Mouse (Mus musculus): ENCODE measurements around the gene Hc.
A peak's percentile ranks its signal among the peaks of the same experiment; 100 is the strongest.

Gene Hc

DNA sequence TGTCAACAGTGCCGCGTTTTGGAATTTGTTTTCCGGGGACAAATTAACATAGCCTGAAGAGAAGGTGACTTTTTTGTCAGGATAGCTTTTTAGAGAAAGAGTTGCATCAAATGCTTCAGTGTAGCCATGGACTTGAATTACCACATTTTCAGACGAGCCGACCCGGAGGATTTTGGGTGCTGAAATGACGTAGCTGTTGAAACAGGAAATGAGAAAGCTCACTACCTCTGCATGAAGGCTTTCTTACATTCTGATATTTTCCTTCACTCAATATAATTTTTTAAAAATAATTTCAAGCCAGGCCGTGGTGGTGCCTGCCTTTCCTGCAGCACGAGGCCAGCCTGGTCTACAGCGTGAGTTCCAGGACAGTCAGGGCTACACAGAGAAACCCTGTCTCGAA is 4.0 kb downstream of the Hc start:
- DNase-seq (ENCODE audit: extremely low spot score), result no peak

DNA sequence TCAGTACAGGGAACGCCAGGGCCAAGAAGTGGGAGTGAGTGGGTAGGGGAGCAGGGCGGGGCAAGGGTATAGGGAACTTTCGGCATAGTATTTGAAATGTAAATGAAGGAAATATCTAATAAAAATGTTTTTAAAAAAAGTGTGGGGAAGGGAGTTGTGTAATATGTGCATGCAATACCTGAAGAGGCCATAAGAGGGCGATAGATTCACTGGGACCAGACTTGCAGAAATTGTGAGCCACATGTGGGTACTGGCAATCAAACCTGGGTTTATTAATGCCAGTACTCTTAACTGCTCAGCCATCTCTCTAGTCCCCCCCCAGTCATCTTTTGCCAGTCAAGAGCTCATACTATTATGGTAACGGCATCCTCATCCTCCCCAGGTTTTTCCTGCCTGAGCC is 12.4 kb downstream of the Hc start:
- peak; percentile 28 for DNase-seq (ENCODE audit: extremely low spot score)

DNA sequence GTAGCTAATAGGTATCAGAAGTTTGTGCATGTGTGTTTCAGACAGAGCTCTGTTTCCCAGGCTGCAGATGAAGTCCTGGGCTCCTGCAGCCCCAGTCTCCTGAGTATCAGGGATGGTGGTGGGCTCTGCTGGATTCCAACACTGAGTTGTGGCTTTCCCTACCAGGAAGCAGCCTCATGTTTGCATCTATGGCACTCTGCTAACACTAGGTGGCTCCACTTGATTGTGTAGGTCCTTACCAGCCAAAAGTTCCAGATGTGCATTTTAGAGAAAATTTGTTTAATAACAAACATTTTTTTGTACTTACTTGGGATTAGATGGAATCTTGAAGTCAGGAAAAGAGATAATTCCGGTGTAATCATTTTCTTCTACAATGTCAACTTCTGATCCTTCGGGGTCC is 16.3 kb downstream of the Hc start:
- peak; percentile 14 for DNase-seq (ENCODE audit: extremely low spot score)

DNA sequence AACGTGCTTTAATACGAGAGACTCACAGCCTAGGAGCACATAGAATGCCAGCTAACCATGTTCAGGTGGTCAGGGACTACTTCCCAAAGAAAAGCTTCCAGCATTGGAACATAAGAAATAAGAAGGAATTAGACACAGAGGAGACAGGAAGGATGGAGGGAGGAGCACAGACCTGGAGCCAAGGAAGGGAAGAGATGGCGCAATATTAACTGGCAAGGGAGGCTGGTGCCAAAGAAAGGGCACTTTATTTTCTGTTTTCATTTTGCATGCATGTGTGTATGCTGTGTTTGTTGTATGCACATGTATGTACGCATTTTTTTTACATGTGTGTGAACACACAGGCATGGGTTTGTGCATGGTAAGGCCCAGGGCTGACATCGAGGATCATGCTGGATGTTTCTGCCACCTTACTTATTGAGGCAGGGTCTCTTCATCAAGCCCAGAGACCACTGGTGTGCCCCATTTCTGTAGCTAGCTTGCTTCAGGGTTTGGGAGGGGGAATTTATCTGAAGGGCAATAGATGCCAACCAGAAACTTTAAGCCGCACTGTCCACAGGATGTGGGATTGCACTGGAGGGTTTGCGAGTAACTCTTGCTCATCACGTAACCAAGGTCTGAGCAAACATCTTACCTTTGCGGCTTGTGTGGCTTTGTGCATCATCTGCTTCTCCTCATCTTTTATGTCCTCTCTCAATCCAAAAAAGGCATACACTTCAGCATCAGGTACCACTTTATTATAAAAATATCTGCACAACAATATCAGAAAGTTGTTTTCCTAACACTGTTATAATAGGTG is 22.5 kb downstream of the Hc start:
- no peak for DNase-seq (ENCODE audit: extremely low spot score)

DNA sequence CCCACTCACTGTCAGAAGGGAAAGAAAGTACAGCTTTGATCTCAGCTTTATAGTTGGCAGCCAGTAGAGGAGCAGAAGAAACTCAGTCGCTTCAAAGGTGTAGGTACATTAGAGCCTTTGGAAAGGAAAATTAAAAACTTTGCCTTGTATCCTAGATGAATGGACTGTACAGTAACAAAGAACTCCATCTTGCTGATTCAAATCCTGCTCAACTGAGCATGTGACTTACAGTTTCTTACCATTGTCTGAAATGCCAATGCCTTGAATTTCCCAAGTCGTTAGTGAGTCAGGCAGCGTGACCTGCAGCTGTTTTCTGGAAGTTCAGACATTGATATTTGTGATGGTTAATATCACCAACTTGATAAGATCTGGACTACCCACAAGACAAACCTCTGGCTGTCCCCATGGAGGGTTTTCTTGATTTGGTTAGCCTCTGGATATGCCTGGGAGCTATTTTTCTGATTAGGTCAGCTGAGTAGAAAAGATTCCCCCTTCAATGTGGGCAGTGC is 36.5 kb downstream of the Hc start:
- no peak for DNase-seq (ENCODE audit: extremely low spot score)

DNA sequence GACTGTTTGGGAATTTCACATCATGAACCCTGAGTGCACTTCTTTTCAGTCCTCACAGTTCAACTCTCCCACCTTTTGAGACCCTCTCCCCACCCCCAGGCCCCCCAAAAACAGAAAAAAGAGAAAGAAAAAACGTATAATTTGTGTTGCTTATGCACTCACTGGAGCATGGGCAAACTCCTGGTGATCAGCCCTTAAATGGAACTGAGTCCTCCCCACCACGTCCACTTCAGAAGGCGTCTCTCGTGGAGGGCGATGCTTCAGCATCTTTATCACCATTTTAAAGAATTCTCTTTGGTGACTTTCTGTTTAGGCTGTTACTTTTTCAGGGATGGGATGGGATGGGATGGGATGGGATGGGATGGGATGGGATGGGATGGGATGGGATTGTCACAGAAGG is 39.4 kb downstream of the Hc start:
- no peak for DNase-seq (ENCODE audit: extremely low spot score)

DNA sequence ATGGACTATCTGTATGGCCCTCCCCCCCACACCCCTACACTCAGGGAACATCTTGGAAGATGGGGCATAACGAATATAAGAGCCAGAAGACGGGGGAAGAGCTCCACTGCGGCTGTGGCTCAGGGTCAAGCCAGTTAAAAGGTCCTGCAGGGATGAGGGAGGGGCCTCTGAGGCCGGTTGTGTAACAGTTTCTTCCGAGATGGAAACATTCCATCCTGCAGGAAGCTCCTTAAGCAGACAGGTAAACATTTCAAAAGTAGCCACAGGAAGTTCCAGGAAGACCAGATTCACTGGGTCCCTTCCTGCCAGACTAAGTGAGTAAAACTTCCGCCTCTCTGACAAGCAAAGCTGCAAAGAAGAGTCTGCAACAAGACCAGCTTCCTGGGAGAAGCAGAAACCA is 45.4 kb downstream of the Hc start:
- DNase-seq (ENCODE audit: extremely low spot score), result no peak

DNA sequence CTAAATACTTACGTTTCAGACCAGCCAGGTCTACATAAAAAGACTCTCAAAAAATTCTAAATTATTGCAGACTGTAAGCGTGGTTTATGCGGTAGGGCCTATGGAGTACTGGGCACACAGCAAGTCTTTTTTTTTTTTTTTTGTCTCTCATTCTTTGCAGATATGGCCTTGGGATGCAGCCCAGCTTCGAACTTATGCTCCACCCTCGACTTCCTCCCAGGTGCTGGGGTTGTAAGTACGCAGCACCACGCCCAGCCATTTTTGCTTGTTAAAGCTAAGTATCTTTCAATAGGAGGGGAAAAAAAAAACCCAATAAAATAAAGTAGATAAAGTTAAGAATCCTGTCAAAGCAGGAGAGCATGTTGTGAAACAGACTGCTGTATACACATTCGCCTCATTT is 49.6 kb downstream of the Hc start:
- no peak for DNase-seq (ENCODE audit: extremely low spot score)

DNA sequence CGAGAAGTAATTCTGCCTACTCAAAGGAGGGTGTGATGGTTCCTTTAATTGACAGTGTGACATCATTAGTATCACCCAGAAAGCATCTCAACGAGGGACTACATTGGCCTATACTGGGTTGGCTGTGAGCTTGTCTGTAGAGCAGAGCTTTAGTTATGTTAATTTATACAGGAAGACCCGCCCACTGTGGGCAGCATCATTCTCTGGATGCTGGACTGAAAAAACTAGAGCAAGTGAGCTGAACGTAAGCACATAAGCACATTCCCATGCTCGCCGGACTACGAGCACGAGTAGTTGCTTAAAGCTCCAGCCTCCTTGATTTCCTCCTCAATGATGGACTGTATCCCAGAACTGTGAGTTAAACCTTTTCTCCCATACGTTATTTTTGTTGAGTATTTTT is 62.3 kb downstream of the Hc start:
- no peak for DNase-seq (ENCODE audit: extremely low spot score)

DNA sequence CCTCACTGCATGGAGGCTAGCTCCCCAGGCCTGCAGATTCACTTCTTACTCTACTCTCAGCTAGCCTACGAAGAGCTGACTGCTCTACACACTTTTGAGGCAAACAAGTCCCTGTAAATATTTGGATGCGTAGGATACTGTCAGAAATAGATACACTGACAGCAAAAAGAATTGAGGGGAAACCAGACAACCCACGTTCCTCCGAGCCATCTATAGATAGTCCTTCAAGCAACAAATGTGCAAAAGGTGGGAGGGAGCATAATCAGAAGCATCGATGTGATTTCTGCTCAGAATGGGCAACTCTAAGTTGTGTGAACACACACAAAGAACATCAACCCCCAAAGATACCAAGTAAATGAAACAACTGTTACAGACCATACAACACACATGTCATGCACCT is 64.7 kb downstream of the Hc start:
- no peak for DNase-seq (ENCODE audit: extremely low spot score)

DNA sequence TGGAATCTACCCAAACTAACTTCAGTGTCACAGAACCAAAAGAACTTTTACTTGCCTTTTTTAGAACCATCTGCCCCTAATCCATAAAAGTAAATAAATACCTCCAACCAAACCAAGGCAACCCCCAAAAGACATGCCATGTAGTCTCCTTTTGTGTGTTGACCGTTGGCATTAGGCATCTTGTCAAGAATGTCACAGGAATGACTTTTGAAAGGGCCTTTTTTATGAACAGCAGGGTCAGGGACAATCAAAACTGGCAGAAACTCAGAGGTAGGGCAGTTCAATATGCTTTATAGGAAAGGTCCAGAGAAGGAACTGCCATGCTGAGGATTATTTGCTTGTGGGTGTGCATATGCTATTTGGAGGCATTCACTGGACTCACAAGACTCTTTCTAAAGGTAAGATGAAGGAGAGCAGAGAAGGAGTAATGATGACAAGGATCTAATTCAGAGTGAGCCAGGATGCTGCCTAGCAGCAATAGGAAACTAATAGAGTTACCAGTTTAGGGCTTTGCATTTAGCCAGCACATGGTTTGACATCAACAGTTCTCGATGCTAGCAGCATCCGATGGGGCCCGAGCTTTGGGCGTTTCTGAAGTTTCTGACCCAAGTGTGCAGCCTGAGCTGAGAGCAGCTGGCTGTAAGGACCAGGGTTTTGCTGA is 67.4 kb downstream of the Hc start:
- DNase-seq (ENCODE audit: extremely low spot score), result no peak

DNA sequence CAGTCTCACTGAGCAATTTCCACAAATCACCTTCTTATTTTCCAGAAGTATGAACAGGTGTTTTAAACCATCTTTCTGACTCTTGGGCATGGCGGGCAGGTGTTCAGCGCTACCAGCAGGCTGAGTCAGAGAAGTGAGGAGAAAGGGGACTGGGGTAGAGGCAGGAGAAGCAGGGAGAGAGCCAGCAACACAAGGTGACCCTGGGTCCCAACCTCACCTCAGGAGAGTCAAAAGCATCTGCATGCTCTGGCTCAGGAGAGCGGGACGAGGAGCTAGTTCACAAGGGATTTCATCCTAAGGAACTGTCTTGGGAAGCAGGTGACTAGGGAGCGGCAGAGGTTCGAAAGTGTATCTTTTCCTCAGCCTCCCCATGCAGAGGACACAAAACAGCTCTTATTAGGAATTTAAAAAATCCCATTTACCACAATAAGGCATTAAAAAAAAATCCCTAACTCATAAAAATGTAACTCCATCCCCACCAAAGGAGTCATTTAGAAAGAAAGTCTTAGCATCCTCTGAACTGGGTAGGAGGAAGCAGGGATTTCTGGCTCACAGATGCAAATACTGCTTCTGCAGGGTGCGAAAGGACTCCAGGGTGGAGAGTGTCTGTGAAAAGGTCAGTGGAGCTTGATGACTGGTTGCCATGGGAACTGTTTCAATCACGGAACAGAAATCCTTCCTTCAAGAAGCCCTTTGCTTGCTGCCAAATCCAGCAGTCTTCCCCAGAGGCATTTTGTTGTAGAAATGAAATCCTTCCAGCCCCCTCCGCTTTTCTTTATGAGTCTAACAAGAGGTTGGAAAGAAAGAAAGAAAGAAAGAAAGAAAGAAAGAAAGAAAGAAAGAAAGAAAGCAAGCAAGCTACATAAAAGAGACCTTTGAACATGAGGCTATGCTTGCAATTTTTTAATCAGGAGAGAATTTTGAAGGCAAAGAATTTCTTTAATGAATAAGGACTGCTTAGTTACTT is 68.2 kb downstream of the Hc start:
- peak; percentile 50 for DNase-seq (ENCODE audit: extremely low spot score)

DNA sequence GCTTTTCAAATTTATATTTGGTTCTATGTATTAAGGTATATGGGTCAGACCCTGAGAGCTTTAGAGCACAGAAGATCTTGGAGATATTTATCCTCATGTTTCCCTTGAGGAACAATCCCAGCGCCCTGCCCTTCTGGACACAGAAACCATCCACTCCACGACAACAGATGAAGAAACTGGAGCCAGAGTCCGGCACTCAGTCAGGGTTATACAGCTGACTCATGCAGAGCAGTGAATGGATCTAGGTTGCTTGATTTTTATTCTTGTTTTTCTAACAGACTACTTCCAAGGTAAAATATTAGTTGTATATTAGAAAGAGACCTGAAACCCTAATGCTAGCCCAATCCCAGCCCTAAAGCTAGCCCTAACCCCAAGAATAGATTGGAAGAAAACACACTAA is 69.3 kb downstream of the Hc start:
- DNase-seq (ENCODE audit: extremely low spot score), result no peak

DNA sequence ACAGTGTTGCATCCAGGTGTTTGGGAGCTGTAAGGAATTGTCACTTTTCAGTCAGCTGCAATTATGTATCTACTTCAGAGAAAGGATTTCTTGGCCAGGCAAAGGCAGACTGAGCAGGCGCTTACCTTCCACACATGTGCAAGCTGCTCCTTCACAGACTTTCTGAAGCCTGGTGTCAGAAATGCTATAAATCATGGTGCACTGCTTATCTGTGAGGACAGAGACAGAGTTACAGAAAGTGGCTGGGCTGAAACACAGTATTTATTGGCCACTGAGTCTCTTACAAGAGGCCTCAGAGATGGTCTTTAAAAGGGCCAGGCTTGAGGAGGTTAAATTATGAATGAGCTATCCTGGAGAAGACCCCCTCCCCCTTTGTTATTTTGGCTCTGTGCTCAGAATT is 71.5 kb downstream of the Hc start:
- DNase-seq (ENCODE audit: extremely low spot score), result no peak

DNA sequence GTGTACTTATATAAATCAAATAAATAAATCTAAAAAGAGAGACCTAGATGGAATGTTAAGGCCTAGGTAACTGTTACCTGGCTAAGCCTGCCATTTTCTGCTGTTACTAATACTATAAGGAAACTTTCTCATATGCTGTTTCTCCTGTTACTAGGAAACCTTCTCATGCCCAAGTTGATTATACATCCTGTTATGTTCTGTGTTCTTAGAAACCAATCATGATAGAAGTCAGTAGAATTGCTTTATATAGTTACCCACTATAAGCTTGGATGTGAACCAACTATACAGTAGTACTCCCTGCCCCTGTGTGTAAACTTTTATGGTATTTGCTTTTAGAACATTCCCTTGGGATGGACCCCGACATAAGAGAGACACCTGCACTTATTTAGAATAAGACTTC is 73.6 kb downstream of the Hc start:
- no peak for DNase-seq (ENCODE audit: extremely low spot score)

DNA sequence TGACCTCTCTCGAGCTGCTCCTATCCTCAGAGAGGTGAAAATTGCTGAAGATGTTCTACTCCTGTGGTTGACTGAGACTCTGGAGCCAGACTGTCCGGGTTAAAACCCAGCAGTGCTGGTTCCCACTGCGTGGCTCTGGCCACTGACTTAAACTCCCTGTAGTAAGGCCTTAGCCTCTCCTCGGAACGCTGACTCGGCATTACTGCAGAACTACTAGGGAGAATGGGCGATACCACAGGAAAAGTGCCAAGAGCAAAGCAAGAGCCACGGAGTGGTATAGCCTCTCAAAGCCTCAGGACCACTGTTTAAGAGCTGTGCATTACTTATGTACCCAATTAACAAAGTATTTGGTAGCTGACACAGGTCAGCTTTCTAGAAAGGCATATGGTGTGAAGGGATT is 76.4 kb downstream of the Hc start:
- no peak for DNase-seq (ENCODE audit: extremely low spot score)

DNA sequence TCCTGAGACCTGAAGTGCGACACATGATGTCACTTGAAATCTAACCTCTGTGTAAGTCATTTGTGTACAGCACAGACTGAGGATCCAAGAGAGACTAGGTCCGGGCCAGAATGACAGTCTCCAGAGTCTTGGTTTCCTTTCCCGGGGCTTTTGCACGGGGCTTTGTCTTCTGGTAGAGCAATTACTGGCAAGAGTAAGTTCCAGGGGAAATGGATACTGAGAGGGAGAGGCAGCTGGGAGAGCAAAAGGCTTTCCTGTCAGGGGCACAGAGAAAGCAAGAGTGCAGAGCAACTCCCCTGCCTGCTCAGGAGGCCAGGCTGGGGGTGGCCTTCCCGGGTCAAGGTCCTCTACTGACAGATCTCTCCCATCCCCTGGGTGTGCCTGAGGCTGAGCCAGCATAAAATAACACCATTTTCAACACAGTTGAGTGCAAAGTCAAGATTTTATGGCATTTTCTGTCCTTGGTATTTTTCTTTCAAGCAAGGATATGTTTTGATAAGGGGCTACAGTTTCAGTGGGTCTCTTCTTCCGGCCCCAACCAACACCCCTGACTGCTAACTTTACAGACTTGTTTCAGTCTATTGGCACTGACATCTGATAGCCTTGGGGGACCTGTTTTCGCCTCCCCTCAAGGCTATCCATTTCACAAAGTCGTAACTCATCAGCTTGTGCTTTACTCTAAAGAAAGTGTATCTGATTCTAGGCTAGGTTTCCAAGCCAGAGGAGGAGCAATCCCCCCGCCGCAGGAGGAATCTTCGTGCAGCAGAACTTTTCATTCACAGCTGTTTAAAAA is 78.1 kb downstream of the Hc start:
- DNase-seq (ENCODE audit: extremely low spot score), result peak; percentile 38

DNA sequence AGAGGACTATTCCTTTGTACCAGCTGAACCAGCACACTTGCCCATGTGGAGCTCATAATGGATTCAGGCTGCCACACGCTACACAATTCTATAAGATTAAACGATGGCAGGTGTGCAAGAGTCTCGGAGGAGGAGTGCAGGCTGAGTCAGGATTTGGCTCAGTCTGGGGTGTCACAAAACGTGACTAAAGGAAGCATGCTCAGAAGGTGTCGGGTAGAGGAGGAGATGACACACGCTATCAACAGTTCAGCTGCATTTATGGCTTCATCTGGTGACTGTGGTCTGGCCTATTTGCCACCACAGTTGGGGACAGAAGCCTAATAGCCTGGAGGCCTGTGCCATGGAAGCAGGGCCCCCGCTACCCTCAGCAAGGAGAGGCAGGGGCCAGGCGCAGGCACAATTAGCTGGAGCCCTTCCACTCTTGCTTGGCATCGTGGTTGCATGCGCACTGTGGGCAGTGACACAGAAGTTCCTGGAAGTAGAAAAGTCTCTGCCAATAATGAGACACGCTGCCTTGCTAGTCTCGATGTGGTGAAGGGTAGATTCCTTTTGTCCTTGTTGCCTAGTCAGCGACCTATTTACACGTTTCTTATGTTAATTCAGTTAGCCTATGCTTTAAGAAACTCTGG is 79.0 kb downstream of the Hc start:
- no peak for DNase-seq (ENCODE audit: extremely low spot score)

DNA sequence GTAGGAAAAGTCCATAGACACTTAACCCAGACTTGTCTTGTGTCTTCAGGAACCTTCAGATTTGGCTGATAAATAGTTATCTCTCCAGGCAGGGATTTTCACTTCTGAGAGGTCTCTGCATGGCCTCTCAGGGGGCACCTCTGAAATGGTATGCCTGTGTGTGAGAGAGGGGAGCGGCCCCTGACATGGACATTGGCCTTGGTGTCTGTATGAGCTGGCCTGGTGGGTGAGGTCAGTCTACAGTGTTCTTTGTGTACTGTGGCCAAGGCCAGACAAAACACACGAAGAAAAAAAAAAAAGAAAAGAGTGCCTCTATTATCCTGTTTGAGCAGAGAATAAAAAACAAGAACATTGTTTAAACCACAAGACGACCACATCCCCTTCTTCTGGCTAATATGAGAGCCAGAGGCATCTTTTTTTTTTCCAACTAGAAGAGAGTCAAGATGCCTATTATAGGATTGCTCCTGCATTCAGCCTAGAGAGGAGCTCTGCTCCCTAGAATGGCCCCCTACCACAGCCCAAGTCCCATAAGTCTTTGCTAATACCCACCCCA is 81.7 kb downstream of the Hc start:
- DNase-seq (ENCODE audit: extremely low spot score), result no peak

DNA sequence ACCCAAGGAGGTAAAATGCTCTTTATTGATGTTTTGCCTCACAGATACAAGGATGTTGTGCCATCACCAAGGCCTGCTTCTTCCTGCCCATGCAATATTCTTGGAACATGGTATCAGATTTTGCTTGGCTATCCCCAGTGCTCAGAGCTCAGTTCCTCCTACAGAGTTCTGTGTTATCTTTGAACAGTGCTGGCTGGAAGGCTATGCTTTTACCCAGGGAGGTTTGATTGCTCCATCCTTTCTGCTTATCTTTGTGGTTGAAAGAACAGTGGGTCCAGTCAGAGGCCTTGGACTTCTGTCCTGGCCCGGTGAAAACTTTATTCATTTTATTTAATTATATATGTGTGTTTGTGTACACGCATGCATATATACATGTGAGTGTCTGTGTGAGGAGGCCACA is 83.0 kb downstream of the Hc start:
- no peak for DNase-seq (ENCODE audit: extremely low spot score)
